Mouse (Mus musculus) cortical plate, adult 2 months (tissue): ENCODE results near the gene Gm36210.

Source experiments
- CTCF ChIP-seq: fragments of 200-500 bp; IDR thresholded peaks from 2 replicates; pipeline ENCODE4 v1.5.1; 2011; ENCODE audit warnings: mild to moderate bottlenecking, control low read depth, low read length; ENCODE audit not compliant: insufficient read depth; ENCODE audit errors: extremely low read depth
- POLR2A ChIP-seq: fragments of 200-500 bp; IDR thresholded peaks from 2 replicates; pipeline ENCODE4 v1.6.1; 2011; ENCODE audit warnings: mild to moderate bottlenecking, low read length, control low read depth; ENCODE audit not compliant: insufficient read depth; ENCODE audit errors: extremely low read depth

GRCm38 (mm10) chr7:4927711-4928110 lies 21.4 kb upstream of the Gm36210 start:
- TF ChIP-seq CTCF = no peak
- TF ChIP-seq POLR2A = no peak
